ENCODE assay signal across 29 mouse cellular contexts in the genomic region with DNA sequence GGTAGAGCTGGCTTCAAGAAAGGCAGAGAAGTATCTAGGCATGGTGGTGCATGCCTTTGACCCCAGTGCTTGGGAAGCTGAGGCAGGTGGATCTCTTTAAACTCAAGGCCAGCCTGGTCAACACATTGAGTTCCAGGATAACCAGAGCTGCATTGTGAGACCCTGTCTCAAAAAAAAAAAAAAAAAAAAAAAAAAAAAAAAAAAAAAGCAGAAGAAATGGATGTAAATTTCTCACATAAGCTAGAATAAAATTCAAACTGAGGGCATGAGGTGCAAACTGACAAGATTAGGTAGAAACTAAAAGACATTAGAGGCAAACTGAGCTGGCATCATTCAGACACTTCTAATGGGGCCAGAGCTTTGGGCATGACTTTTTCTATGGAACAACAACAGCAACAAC.
"Had no signal": no experiment of that assay in that cellular context is flagged by ENCODE, and none has a peak within 500 bp of the region (broad histone marks: within the 10 kb centered on the region; RNA-seq: fewer than 3 reads in every experiment).

No protein-coding gene starts in this region.

- ATAC-seq: liver, embryonic 12.5 days; liver, postnatal 0 days; lung, postnatal 0 days; midbrain, embryonic 13.5 days; midbrain, embryonic 15.5 days had no signal

- H3K4me2 ChIP-seq: limb, embryonic 12.5 days; limb, embryonic 13.5 days; limb, embryonic 15.5 days; liver, embryonic 11.5 days; liver, embryonic 12.5 days; liver, embryonic 13.5 days; liver, embryonic 15.5 days; lung, embryonic 14.5 days; lung, embryonic 15.5 days; midbrain, embryonic 11.5 days; midbrain, embryonic 12.5 days; midbrain, embryonic 13.5 days; midbrain, embryonic 15.5 days; neural tube, embryonic 12.5 days had no signal

- DNase-seq: left cerebral cortex, postnatal 4 days; liver; liver, embryonic 13.5 days; liver, postnatal 0 days; lung, adult 18-20 months; lung, adult 2 months; lung, embryonic 14.5 days; lung, postnatal 10 days; lung, postnatal 14 days; lung, postnatal 36 days; midbrain, embryonic 14.5 days had no signal

- H3K27ac ChIP-seq: limb, embryonic 10.5 days; limb, embryonic 12.5 days; limb, embryonic 13.5 days; limb, embryonic 15.5 days; liver, embryonic 12.5 days; liver, embryonic 13.5 days; liver, embryonic 14.5 days; liver, embryonic 15.5 days; lung, embryonic 15.5 days; midbrain, embryonic 10.5 days; midbrain, embryonic 12.5 days; midbrain, embryonic 13.5 days; midbrain, embryonic 15.5 days; neural tube, embryonic 12.5 days had no signal

- H3K9ac ChIP-seq: limb, embryonic 12.5 days; limb, embryonic 13.5 days; limb, embryonic 15.5 days; liver, embryonic 12.5 days; liver, embryonic 13.5 days; liver, embryonic 14.5 days; liver, embryonic 15.5 days; liver, postnatal 0 days; lung, embryonic 14.5 days; lung, embryonic 15.5 days; midbrain, embryonic 12.5 days; midbrain, embryonic 13.5 days; midbrain, embryonic 15.5 days; neural tube, embryonic 12.5 days had no signal

- H3K4me3 ChIP-seq: limb, embryonic 10.5 days; limb, embryonic 12.5 days; limb, embryonic 13.5 days; limb, embryonic 15.5 days; liver, embryonic 12.5 days; liver, embryonic 13.5 days; liver, embryonic 15.5 days; lung, embryonic 15.5 days; megakaryocyte, embryonic 14.5 days; midbrain, embryonic 10.5 days; midbrain, embryonic 12.5 days; midbrain, embryonic 13.5 days; midbrain, embryonic 15.5 days; myocyte; neural tube, embryonic 12.5 days had no signal

- H3K36me3 ChIP-seq: limb, embryonic 10.5 days; limb, embryonic 12.5 days; limb, embryonic 13.5 days; limb, embryonic 15.5 days; liver, embryonic 12.5 days; liver, embryonic 13.5 days; liver, embryonic 15.5 days; lung, embryonic 15.5 days; midbrain, embryonic 10.5 days; midbrain, embryonic 12.5 days; midbrain, embryonic 13.5 days; midbrain, embryonic 15.5 days; neural tube, embryonic 12.5 days had no signal

- H3K27me3 ChIP-seq: limb, embryonic 12.5 days; limb, embryonic 13.5 days; limb, embryonic 15.5 days; lung, embryonic 15.5 days; midbrain, embryonic 12.5 days; neural tube, embryonic 12.5 days had no signal

- H3K9me3 ChIP-seq: limb, embryonic 10.5 days; limb, embryonic 15.5 days; liver, embryonic 12.5 days; liver, embryonic 13.5 days; liver, embryonic 15.5 days; lung, embryonic 15.5 days; midbrain, embryonic 10.5 days; midbrain, embryonic 12.5 days; midbrain, embryonic 13.5 days; midbrain, embryonic 15.5 days; neural tube, embryonic 12.5 days had no signal

- H3K4me1 ChIP-seq: limb, embryonic 10.5 days; limb, embryonic 12.5 days; limb, embryonic 13.5 days; limb, embryonic 15.5 days; liver, embryonic 15.5 days; midbrain, embryonic 12.5 days; midbrain, embryonic 13.5 days; midbrain, embryonic 15.5 days; neural tube, embryonic 12.5 days had no signal
